Mouse (Mus musculus): ENCODE measurements around the gene Map4k3.

DNA sequence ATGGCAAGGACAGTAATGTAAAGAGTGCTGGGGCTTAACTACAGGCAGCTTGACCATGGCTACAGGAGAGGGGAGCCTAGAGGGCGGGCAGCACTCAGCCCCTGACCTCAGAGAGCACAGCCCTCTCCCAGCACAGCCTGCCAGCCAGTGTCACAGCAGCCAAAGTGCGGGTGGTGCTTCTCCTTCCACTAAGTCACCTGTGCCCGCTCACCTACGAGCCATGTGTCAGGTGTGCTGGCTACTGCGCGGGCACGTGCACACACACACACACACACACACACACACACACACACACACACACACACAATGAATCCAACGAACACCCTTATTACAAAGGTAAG lies 82.6 kb downstream of the Map4k3 start:
- TF ChIP-seq EP300 (IDR thresholded peaks at IDR 0.05) (no peak), CTCF (IDR thresholded peaks at IDR 0.05) (no peak)

All from lung, postnatal 0 days (tissue).